Mouse (Mus musculus) embryo, embryonic 9.5 days (tissue): Measurements from ENCODE around the gene Cebpzos.

Experiments used
- DNase-seq: peaks from one replicate; pipeline ENCODE4 v3.0.0-alpha.2; 2017; ENCODE audit errors: extremely low spot score

Gene Cebpzos

DNA sequence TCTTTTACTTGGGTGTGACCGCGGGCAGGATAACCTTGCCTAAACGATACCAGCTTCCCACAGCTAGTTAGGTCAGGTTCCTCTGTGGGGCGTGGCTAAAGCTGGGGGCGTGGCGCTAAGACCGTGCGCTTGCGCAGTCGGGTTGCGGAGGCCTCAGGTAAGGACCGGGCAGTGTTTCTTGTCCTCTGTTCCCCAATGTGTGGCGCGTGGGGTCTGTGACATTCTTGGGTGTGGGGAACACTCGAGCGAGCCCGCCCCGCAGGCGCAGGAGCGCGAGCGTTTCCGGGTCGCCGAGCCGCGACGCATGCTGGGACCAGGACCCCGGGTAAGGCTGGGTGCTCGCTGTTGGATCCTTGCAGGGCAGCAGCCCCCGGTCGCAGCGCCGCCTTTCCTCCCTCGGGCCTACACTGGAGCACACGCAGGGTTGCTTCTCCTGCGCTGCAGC is at the start of gene Cebpzos:
Cebpzos (plus strand) TSS at position 132 of the 445 bp plus-strand sequence.
- DNase-seq: peak; percentile 92

DNA sequence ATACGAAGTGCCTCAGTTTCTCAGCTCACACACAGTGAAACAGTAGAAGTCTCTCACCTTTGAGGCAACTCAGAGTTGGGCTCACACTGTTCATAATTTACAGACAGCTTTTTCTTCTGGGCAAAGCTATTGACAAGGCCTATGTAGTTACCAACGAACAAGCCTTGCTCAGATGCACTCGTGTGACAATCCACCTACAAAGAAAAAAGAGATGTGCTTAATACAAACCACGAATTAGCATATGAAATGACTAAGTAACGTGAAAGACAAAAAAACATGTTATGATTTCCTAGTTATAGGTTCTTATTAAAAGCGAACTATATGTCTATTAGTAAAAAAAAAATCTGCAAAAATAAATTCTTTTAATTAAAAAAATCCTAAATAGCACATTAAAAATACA is 42.4 kb upstream of the Cebpzos start:
- DNase-seq: no peak

DNA sequence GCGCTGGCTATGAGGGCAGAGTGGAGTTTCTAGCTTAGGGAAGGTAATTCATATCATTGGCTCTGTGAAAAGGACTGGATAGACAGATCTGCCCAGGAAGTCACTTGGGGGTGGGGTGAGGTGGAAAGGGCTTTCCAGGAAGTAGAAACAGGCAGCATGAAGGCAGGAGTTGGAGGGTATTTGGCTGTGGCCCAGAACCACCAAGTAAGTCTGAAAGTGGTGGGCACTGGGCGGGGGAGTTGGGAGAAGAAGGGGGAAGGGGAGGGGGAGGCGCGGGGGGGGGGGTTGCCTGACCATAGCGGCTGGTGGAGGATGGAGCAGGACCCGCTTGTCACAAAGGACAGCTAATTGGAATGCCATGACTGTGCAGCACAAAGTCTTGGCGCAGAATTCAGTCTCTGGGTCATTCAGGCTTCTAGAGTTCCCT is 34.4 kb upstream of the Cebpzos start:
- no peak for DNase-seq

DNA sequence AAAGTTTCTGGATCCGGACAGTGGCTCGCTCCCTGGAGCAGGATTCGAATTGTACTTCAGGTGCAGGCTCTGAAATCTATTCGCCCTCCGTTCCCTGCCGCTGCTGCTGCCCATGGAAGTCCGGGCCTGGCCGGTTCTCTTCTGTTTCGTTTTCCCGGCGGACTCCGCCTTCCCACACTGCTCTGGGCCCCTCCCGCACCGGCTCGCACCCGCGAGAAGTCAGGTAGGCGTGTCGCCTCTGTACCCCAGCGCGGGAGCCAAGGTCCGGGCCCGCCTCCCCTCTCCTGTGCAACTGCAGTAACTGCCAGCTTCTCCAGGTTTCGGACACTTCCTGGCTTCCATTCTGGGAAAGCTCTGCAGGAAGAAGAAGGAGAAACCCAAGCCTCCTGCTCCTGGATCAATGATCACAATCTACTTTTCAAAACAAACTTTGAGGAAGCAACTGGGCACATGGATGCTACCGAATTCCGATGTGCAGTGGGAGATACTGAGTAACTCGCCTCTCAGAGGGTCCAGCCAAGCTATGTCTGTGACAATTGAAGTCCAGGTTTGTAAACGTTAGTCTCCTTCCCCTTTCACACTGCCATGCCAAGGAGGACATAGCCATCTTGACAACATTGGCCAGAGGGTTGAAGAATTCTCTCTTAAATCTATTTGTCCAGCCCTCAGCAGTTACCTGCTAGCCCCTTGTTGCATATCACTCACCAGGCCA is 33.7 kb upstream of the Cebpzos start, which contains the start of gene Eif2ak2:
Eif2ak2 (minus strand) TSS at position 173 of the 712 bp plus-strand sequence.
- DNase-seq: peak; percentile 84

DNA sequence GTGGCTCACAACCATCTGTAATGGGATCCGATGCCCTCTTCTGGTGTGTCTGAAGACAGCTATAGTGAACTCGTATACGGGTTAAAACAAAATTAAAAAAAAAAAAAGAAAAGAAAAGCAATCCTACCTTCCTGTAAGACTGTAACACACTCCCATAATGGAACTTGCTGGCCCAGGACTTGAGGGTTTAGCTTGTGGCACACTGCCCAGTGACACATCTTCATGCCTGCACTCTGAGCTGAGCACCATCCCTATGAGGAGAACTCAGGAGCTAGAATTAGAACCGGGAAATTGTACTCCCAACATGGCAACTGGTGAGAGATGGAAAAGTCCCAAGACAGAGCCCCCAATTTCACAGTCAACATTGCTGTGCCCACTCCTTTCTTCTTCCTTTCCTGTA is 33.0 kb upstream of the Cebpzos start:
- DNase-seq: no peak

DNA sequence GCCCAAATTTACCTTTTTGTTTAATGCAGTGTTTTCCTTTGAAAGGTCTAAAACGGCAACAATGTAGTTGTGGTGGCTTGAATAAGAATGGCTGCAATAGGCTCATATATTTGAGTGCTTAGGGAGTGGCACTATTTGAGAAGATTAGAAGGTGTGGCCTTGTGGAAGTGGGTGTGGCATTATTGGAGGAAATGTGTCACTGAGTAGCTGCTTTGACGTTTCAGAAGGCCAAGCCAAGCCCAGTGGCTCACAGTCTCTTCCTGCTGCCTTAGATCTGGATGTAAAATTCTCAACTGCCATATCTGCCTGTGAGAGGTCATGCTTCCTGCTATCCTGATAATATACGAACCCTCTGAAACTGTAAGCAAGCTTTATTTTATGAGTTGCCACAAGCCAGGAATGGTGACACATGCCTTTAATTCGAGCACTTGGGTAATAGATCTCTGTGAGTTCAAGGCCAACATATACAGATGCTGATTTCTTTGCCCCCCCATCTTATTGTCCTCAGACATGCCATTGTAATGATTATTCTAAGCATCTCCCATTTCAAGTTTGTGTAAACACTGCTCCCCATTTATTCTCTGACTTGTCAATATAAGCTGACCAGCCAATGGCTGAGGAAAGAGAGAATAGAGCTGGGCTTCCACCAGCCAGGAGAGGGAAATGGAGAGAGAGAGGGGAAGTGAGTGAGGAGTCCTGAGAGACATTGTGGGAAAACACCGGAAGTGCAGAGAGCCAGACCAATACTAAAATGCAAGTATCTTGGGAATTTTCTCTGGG is 30.8 kb upstream of the Cebpzos start:
- DNase-seq: no peak

DNA sequence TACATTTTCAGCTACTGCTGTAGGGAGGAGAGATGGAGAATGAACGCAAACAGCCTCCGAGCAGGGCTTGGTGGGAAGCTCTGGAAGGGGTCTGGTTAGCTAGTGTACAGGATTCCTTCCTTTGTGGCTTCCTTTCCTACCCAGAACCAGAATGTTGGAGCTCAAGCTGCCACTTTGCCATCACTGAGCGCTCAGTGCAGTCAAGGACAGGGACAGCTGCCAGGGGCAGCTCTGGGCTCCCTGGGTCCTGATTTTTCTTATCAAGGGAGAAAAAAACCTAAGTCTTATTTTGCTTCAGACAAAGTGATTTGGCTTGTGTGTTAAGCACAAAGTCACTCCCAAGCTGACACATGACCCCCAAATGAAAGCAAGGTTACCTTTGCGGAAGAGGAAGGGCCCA is 27.7 kb upstream of the Cebpzos start:
- DNase-seq: no peak

DNA sequence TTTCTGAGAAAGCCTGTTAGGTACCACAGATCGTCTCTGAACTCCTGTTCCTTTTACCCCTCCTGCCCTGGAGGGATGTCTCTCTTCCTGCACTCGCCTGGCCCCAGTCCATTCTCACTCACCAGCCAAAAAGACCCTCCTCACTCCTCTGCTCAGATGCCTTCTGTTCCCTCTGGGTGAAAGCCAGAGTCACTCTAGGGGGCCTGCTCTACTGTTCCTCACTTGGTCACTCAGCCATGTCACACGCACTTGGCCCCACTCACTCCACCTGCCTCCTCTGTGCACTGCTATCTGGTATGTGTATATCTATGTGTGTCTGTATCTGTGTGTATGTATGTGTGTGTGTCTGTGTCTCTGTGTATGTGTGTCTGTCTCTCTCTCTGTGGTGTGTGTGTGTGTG is 27.1 kb upstream of the Cebpzos start:
- no peak for DNase-seq

DNA sequence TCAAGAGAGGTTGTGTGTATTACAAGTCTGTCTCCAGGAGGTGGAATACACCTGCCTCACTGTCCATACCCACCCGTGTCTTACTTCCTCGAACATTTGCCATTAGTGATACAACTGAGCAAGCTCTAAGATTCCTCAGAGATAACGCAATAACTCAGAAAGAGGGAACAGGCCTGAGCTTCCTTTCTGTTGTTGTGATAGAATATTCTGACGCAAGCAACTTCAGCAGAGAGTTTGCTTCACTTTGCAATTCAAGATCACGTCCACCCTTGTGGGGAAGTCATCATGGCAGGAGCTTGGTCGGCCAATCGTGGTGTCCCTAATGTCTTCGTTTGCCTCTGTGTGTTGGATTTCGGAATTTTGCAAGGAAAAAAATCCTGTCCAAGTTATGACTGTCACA is 25.3 kb upstream of the Cebpzos start:
- no peak for DNase-seq

DNA sequence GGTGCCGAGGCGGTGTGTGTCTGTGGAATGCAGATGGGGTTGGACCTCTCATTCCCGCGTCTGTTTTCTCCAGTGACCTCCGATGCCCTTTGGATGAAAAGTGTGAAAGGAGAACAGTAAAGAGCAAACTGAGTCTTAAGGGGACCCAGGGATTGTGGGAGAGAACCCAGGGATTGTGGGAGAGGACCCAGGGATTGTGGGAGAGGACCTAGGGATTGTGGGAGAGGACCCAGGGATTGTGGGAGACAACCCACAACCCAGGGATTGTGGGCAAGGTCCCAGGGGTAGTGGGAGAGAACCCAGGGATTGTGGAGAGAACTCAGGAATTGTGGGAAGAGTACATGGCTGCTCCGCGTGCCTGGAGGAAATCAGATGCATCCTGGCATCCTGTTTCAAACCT is 21.3 kb upstream of the Cebpzos start:
- no peak for DNase-seq

DNA sequence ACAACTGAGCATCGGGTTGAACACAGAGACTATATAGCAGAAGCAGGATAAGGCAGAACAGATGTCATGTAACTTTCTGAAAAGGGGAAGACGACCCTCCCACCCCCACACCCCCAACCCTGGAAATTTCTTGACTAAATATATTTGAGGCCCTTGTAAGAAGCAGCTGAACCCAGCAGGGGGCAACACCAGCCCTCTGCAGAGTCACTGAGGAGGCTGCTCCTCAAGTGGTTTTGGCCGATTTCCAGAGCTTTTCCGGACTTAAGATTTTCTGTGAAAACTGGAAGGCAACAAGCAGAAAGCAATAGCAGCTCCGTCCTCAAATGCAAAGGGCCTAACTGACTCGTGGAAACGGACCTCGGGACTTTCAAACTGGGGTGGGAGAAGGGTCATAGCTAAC is 20.9 kb upstream of the Cebpzos start:
- DNase-seq: no peak

DNA sequence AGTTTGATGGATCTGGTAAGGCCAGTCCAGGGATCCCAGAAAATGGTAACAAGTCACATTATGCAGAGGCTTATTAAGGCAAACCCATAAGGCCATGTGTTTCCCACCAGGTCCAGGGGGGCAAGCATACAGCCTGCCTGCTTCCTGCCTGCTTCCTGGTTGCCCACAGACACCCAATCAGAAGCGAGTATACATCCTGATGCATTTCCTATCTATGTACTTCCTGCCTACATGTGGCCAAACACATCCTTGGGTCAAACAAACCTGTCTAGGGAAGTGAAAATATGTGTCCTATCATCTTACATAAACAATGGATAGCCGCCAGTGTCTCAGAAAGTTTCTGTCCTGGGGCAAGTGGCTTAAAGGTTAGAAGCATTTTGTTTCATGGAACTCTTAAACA is 13.1 kb upstream of the Cebpzos start:
- no peak for DNase-seq

DNA sequence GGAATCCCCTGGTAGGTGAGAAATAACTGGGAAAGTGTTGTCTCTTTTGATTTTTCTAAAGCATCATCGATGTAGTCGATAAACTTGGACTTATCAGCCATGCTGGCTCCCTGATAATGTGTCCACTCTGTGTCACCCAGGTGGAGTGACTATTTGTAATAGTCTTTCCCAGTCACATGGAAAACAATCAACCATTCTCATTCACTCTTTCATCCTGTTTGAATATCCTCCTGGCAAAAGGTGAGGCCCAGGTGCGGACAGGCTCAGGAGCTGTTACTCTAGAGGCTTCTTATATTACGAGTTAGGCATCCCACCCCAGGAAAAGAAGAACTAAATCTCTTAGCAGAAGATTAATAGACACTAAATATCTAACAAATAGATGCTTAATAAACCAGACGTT is 9.4 kb upstream of the Cebpzos start, which contains the start of gene Sult6b1:
Sult6b1 (minus strand) TSS at position 101 of the 400 bp plus-strand sequence.
- DNase-seq: no peak

DNA sequence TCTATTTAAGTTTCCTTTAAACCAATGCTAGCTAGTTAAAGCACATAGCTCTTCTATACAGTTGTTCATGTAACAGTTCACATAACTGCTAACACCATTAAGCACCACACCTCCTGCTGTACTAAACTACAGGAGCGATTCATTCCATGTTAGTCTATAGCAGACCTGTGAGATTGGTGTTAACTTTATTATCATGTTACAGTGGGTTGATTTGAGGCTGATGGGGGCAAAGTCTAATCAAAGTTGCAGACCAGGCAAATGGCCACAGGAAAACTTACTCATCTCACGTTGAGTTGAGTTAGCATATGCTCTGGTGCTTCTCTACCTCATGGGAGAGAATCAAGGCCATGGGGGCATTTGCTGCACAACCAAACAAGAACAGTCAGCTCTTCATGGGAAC is 6.9 kb upstream of the Cebpzos start:
- DNase-seq: no peak

DNA sequence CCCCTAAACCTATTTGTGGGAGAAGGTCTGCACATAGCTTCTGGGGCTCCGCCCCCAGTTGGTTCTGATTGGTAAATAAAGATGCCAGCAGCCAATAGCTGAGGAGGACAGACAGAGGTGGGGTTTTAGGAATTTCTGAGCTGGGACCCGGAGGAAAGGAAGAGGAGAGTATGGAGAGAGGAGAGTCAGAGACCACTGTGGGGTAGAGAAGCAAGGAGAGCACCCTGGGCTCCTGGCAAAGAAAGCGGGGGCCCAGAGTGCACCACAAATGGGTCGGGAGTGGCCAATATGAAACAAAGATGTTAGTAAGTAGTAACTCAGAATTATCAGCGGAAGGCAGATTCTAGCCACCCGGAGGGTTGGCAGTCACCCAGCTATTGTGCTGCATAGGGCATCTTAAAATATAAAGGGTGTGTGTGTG is 3.4 kb upstream of the Cebpzos start:
- DNase-seq: peak; percentile 44

DNA sequence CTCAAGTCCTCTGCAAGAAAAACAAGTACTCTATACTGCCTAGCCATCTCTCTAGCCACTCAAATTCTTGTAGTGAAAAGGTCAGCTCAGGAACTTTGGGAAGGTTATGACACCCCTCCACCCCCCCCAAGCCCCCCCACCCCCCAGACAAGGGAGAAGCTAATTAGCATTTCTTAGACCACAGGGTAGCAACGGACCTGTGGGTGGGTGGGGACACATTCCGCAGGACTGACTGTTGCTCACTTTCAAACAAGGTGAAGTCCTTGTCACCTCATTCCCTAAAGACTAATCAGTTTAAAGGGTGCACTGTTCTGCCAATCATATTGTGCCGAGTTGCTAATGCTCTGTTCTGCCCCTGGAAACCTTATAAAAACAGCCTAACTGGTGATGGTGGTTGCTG is 2.4 kb upstream of the Cebpzos start:
- DNase-seq: no peak

DNA sequence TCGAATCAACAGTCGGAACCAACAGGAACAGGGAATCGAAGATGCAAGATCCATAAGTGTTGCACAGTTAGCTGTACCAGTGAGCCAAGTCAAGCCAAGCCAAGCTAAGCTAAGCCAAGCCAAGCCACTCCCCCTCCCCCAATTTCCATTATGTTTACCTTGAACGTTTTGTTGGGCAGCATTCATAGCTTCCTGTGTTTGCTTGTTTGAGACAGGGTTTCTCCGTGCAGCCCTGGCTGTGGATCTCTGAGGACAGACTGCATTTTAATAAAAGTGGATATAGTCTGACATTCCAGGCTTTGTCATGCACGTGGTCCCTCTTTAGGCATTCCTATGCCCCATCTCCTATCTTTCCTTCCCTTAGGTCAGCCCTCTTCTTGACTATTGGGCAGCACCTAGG is 528 bp upstream of the Cebpzos start:
- no peak for DNase-seq

DNA sequence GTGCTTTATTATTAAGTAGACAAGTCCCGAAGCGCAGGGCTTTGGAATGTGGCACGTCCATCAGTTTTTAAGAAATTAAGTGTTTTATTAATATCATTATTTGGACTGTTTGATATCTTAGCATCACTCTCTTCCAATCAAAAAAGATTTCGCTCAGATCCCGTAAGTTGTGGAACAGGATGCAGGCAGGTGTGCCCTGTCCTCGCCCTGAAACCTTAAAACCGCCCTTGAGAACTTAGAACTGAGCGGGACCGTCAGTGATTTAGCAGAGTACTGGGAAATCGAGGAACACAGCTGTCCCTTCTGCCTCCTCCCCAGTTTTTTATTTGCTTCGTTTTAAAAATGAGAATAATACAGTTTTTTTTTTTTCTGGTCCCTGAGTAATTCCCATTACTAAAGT is 599 bp downstream of the Cebpzos start:
- no peak for DNase-seq

DNA sequence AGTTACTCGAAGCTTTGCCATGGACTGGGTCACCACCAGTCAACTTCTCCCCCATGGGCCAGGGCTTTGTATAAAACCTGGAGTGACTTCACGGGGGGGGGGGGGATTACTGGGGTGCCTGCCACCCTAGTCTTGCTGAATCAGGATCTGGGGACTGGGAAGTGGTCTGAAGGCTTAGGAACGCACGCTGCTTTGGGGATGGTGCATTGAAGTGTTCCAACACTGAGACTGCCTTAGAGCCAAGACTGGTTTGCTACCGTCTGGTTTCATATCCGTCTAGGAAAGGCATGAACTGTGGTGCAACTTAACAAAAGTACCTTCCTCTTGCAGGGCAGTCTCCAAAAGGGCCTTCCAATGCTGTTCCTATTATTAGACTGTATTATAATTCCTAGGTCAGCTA is 1.4 kb downstream of the Cebpzos start:
- DNase-seq: no peak

DNA sequence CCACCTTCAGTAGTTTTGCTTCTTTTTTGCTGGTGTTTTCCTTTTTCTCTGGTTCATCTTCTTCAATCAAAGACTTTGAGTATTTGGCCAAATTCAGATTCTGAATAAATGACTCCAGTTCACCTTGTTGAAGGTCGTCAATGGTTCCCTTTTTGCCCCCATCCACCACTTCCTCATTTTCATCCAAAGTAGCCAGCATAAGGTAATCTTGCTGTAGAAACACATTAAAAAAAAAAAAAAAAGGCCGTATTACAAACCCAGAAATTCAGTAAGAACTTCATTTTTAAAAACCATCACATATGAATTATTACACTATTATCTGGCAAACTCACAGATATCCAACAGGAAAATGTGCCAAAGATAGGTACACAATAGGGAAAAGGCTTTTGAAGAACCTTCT is 19.6 kb downstream of the Cebpzos start:
- DNase-seq: no peak

DNA sequence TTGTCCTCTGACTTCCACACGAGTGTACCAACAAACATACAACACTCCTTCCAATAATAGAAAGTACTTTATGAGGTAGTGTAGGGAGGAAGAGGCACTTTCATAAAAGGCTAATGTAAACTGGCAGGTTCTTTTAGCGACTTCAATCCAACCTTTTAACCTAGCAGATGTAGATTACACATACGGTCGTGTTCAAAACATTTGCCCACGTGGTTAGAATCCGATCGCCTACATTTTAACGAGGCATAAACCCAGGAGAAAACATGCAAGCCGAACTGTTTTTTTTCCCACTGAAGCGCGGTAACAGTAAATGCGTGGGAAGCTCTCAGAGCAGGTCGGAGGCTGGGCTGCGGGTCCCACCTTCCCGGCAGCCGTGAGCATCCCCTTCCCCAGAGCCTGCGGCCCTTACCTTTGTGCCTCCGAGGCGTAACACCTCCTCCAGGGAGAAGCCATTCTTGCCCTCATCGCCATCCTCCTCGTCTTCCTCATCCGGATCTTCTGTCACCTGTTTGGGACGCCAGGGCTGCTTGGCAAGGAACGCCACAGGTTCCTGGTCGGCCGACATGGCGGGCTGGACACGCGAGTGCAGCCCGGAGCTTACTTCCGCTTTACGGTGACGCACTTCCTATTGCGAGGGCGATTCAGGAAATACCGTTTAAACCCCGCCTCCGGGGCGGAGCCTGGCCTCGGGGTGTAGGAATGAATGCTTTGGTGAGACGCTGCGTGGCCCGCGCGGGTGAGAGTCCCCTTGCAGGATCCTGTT is 20.3 kb downstream of the Cebpzos start, which contains the start of the genes Cebpz and Ndufaf7:
Cebpz (minus strand) TSS at position 601 of the 763 bp plus-strand sequence.
Ndufaf7 (plus strand) TSS at position 671 of the 763 bp plus-strand sequence.
- peak; percentile 97 for DNase-seq

DNA sequence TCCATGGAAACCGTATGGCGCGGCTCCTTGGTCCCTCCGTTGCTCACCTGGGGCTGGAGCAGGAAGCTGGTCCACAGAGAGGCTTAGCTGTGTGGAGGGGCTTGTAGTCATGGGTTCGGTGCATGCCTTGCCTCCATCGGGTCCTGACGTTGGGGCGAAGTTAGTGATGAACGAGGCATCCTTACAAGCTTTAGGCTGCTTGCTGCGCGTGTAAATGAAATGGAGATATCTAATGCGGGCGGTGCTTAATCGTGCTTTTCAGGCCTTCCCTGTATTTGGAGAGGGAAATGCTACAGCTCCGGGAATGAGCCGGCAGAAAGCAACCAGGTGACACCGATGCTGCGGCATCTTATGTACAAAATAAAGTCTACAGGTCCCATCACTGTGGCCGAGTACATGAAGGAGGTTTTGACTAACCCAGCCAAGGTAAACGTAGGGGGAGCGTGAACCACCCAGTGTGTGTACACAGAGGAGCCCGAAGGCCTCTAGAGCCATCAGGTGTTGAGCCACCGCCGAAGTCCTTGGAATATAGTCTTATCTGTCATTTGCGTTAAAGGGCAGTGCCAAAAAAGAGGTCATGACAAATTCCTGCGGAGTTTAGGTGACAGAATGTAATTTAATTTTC is 21.0 kb downstream of the Cebpzos start:
- no peak for DNase-seq
